Mouse (Mus musculus): ENCODE measurements around the gene Pomgnt1.

The Pomgnt1 gene

DNA sequence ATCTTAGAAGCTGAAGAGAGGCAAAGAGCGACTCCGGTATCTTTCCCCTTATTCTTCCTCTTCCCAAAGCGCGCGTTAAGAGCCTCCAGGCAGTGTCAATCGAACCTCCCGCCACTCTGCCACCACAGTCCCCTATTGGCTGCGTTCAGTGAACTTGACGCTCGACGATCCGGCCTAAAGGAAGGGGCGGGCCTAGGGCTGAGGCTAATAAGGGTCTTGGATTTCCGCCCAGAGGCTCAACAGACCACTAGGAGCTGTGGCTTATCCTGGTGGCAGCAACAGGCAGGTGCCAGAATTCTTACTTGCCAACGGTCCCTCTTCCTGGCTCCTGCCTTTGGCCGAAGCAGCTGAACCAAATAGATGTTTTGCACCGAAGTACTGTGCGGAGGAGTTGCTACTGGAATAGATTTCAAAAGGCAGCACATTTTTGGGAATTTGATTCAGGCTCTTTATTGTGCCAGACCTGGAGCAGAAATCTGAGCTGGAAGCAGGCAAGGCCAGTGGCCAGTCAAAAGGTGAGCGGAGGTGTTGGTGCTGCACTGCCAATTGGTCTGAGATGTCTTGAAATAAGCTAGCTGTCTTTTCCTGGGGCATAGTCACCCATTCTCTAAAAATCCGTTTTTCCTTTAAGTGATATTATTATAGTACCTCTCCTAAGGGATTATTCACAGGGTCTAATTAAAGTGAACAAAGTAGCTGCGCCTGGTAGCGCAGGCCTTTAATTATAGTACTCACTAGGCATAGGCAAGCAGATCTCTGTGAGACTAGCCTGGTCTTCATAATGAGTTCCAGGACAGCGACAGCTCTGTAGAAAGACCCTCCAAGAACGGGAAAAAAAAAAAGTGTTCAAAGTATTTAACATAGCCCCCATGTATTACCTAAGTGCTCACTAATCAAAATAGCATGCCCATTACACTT, at the start of gene Pomgnt1, which contains the start of gene Rad54l:
TSS of gene Pomgnt1 (plus strand) at position 239 of the 918 bp plus-strand sequence.
TSS of gene Rad54l (minus strand) at position 89 of the 918 bp plus-strand sequence.
- DNase-seq (ENCODE audit: extremely low read depth, low read depth): peak; percentile 96

GRCm38 (mm10) chr4:116074145-116074675, 49.4 kb upstream of the Pomgnt1 start:
- peak; percentile 64 for DNase-seq (ENCODE audit: extremely low read depth, low read depth)

DNA sequence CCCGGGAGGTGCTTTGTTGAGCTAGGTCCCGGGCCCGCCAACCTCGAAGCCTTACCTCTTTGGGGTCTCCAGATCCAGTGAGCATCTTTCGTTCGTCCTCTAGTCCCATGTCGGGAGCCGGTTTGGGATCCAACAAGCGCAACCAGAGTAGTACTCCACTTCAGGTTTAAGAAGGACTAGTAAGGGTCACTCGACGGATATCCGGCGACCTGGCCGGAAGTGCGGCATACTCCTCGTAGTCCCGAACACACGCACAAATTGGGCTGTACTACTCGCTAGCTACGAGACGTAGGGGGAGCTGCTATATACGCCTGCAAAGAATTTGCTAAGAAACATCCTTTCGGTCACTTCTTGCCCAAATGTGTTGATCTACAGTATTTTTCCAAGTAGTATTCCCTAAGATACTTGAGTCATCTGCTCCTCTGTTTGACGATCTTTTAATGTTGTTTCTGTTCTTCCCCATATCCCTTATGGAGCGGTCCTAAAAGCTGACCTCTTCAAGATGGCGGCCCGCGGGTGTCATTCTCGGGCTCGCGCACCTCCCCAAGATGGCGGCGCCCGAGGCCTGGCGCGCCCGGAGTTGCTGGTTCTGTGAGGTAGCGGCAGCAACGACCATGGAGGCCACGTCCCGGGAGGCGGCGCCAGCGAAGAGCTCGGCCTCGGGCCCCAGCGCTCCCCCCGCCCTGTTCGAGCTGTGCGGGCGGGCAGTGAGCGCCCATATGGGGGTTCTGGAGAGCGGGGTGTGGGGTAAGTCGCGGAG, 48.6 kb upstream of the Pomgnt1 start, which contains the start of the genes Uqcrh and Lrrc41:
TSS of gene Uqcrh (minus strand) at position 211 of the 760 bp plus-strand sequence.
TSS of gene Lrrc41 (plus strand) at position 409 of the 760 bp plus-strand sequence.
- peak; percentile 94 for DNase-seq (ENCODE audit: extremely low read depth, low read depth)

- no peak for DNase-seq (ENCODE audit: extremely low read depth, low read depth)
Observed at GRCm38 (mm10) chr4:116075631-116076368, 47.8 kb upstream of the Pomgnt1 start.

DNA sequence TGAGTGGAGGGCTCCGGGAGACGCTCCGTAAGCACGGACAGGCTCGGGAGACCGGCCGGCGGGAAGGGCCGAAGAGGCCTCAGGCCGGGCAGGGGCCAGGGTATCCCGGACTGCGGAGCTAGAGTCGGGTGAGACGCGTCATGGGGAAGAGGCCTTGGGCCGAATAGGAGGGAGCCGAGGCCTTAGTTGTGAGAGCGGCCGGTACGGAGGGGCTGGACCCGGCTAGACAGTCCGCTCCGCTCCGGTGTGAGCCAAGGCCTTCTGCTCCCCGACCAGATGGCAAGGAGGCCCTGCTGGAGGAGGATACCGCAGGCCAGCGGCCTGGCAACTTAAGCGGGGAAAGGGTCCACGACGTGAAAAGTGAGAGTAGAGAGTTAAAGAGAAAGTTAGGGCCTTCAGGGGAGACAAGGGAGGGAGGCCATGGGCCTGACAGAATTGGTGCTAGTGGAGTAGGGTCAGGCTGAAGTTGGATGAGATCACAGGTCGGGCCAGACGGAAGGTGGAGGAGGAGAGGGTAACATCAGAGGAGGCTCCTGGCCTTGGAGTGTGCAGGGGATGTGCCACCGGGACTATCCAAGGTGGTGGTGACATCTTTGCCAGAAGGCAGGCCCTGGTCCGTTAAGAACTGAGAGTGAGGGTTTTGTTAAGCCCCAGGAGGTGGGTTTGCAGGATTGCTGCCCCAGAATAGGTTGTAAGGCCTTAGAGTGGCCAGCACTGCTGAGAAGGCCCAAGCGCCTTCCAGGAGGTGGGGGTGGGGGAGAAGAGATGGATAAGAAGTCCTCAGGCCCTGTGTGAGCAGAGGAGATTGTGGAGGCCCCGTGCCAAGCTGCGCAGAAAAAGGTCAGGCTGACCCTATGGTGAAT, 47.0 kb upstream of the Pomgnt1 start:
- DNase-seq (ENCODE audit: extremely low read depth, low read depth): no peak

GRCm38 (mm10) chr4:116077240-116078095, 46.2 kb upstream of the Pomgnt1 start:
- DNase-seq (ENCODE audit: extremely low read depth, low read depth): no peak

DNA sequence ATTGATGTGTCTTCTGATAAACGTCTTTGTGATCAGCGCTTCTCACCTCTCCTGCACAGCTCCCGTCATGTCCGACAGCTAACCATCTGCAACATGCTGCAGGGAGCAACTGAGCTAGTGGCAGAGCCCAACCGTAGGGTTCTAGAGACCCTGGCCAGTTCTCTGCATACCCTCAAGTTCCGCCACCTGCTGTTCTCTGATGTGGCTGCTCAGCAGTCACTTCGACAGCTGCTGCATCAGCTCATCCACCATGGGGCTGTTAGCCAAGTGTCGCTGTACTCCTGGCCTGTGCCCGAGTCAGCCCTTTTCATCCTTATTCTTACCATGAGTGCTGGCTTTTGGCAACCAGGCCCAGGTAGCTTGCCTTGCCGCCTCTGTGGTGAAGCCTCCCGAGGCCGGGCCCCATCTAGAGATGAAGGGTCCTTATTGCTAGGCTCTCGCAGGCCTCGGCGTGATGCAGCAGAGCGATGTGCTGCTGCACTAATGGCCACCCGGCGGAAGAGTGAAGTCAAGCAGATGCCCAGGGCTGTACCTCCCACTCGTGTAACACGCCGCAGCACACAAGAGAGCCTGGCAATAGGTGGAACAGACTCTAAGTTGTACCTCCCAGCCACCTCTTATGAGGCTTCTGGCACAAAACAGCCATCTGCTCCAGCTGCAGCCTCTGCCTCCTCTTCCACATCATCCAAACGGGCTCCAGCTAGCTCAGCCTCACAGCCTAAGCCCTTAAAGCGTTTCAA, 35.0 kb upstream of the Pomgnt1 start:
- DNase-seq (ENCODE audit: extremely low read depth, low read depth): no peak

GRCm38 (mm10) chr4:116096291-116096690, 27.3 kb upstream of the Pomgnt1 start:
- no peak for DNase-seq (ENCODE audit: extremely low read depth, low read depth)

DNA sequence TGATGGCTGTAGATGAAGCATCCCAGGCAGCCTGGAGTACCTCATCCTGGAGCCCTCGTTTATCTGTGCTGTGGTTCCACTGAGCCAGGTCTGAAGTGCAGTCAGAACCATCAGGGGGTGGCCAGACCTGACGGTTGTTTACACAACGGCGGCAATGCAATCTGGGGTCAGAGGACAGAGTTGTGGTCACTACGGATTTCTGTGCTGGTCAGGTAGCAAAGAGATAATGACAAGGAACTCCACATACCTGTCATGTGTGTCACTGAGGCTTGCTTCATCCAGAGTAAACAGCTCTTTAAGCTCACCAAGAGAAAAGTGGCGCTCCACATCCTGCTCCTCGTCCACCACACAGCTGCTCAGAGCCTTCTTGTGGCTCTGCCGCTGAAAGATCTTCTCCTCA, 26.4 kb upstream of the Pomgnt1 start:
- no peak for DNase-seq (ENCODE audit: extremely low read depth, low read depth)

DNA sequence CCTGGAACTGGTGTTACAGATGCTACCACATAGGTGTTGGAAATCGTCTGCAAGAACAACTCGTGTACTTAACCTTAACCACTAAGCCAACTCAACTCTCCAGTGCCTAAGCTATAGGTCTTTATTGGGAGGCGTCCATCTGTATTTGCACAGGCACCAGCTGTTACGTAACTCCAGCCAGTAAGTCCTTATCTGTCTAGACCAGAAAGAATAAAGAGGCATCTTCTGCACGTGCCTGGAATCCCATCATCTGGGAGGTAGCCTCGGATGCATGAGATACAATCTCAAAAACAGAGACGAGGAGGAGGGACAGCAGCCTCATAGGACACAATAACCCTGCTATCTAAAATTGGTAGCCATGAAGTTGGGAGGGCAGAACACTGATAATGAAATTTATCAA, 22.7 kb upstream of the Pomgnt1 start:
- peak; percentile 32 for DNase-seq (ENCODE audit: extremely low read depth, low read depth)

DNA sequence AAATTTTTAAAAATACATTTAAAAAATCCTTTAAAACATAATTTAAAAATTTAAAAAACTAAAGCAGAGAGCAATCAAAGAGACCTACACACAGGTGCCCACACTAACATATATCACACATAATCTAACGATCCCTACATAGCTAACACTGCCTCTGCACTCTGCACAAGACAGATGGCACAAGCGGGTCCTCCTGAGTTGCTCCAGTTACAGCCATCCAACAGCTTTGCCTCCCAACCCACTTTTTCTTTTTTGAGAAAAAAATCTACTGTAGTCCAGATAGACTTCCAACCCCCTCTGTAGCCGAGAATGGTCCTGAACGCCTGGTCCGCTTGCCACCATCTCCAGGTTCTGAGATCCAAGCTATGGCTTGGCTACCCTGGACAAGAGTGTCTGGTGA, 18.4 kb upstream of the Pomgnt1 start:
- no peak for DNase-seq (ENCODE audit: extremely low read depth, low read depth)

DNA sequence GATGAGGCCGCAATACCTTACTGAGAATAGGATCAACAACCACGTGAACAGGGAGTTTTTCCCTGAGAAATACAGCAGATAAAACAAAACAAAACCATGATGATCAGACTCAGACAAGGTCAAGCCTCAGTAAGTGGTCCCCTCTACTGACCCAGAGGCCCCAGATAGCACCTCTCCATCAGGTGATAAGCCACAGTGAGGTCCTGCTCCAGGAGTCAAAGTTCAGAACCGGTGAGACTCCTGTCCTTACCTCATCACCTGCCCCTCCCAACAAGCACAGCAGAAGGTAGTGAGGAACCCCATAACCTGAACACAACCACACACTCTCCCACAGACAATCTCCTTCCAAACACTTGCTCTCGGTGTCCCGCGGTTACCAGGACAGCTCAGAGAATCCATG, 12.9 kb upstream of the Pomgnt1 start:
- no peak for DNase-seq (ENCODE audit: extremely low read depth, low read depth)

DNA sequence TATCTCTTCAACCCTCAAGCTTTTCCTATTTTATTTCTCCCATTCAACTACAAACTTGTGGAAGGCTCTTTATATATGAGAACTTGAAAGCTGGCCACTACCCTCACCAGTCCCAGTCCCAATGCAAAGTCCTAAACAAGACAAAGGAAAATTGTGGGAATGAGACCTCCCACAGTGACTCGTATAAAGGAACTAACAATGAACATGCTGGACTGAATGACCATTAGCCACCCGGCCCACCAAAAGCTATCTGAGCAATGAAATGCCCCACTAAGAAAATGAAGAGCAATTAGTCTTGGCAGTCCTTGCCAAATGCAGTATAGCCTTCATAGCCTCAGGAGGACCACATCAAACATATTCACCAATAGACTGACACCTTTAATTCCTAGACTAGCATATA, 12.2 kb upstream of the Pomgnt1 start:
- no peak for DNase-seq (ENCODE audit: extremely low read depth, low read depth)

GRCm38 (mm10) chr4:116122762-116123161, 878 bp upstream of the Pomgnt1 start:
- DNase-seq (ENCODE audit: extremely low read depth, low read depth): peak; percentile 67

DNA sequence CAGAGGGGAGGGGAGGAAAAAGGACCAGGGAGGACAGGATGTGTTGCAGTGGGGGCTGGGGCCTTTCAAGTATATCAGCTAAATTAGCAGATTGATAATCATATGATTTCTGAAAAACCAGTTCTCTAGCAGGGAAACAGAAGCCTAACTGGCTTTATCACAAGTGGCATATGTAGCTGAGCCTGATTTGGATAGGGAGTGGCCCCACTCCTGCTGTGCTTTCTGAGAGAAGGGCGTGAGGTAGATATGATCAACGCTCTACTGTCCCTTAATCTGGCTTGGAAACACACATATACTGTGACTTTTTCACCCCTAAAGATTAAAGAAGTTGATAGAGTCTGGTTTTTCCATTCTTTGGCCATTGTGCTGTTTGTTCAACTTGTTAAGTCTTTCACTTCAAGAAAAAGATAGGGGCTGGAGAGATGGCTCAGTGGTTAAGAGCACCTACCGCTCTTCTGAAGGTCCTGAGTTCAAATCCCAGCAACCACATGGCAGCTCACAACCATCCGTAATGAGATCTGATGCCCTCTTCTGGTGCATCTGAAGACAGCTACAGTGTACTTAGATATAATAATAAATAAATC, 2.3 kb downstream of the Pomgnt1 start:
- no peak for DNase-seq (ENCODE audit: extremely low read depth, low read depth)

GRCm38 (mm10) chr4:116127956-116128355, 4.3 kb downstream of the Pomgnt1 start:
- no peak for DNase-seq (ENCODE audit: extremely low read depth, low read depth)

GRCm38 (mm10) chr4:116133126-116133525, 9.5 kb downstream of the Pomgnt1 start:
- no peak for DNase-seq (ENCODE audit: extremely low read depth, low read depth)

DNA sequence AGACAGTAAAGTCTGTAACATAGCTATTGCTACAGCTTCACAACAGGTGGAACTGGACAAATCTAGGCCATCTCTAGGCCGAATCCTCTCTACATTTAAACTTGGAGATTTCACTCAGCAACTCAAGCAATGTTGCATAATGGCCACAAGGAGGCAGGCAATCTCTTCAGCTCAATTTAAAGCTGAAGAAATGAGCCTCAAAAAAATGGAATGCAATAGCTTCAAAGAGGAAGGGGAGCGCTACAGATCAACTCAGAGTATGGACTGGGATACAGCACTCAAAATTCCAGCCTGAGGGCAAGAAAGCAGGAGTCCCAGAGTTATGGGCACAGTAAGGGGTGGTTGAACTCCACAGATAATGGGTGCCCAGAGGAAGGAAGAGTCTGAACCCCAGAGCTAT, 11.3 kb downstream of the Pomgnt1 start:
- no peak for DNase-seq (ENCODE audit: extremely low read depth, low read depth)

Measured in MEL-GATA-1-ER (cell line).